Mouse (Mus musculus): Measurements from ENCODE around the gene Abcf1.

DNA sequence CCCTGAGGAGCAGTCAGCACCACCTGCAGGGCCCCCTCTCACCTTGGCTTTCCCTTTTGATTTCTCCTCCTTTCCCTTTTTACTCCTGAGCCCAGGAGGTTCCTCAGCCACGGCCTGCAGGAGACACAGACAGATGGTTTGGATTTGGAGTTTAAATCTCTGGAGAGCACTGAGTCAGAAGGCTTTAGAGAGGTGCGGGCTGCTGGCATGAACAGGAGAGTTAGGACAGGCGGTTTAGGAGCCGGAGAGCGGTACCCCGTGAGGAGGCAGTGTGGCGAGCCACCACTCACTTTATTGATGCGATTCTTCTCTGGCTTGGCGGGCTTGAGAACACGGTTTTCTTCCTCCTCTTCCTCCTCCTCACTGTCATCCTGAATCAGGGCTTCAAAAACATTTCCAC, 6.3 kb downstream of the Abcf1 start:
- no peak for TF ChIP-seq FLI1 (IDR thresholded peaks at IDR 0.05; ENCODE audit: low read length)
- TF ChIP-seq GATA1 (IDR thresholded peaks at IDR 0.05; ENCODE audit: borderline replicate concordance, low read length), result no peak
